Mouse (Mus musculus) right cerebral cortex, adult 2 months (tissue): ENCODE measurements at regions not wholly inside any gene's neighbourhood (a gene's known extent, or its start where the extent isn't known, plus 50 kb on each side); places are given as distances from the start of the nearest gene placed in this dataset.

ENCODE experiments used
- DNase-seq, 2 experiments: peaks; one replicate each; pipeline ENCODE4 v3.0.0; 2021 to 2022; ENCODE audit warnings: low spot score in 2 of 2

DNA sequence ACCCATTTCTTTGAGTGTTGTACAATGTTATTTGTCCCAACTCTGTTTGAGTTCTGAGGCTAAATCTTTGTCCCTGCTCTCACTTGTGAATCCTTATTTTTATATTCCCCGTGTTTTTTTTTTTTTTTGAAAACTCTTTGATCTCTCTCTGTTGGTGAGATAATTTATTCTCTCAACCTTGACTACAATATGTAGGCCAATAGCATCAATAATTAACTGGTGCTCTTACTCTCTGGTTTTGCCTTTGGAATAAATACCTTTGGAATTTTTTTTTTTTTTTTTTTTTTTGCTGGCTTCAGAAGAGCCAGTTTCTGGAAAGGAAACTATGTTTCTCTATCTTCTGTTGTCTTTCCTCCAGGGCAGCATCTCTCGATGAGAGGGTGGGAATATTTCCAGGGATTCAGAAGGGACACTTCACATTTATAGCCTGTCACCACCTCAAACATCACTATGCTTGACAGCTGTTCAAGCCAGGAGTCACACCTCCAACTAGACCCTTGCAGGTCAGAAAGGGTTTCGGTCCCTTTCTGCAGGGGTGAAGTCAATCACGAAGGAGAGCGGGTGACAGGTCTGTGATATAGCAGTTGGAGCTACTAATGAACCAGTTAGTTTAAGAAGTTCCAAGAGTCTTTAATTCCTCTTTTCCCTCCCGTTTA, 330.9 kb upstream of the Fam241a start:
- DNase-seq: no peak

DNA sequence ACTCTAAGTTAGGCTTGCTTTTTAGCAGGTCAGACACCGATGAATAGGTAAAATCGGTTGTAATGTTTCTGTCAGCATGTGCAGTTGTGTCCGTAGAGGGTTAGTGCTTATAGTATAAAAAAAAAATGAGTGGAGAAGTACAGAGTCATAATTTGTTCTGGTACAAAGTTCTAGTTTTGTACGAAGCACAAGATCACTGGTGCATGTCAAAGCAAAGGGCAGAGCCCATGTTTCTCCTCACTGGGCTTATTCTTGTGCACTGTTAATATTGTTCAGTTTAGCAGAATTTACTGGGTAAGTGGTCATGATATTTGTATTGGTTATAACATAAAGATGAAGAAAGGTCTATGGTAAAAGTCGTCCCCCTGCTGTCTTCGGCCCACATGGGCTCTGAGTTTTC, 330.4 kb upstream of the Fam241a start:
- no peak for DNase-seq

DNA sequence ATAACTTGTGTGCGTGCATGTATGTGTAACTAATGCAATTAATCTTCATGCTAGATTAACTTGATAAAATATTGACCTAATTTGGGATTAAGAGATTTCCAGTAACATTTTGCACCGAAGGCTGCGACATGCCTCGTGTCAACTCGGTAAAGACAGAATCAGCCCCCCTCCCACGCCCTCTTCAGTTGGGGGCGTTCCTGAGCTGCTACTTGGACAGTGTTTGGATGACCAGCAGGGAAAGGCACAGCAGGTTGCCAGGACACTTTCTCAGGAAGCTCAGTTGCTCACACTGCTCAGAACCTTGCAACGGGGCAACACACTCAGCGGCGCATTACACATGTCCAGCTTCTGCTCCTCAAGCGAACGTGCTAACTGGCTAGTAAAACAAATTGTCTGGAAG, 326.2 kb upstream of the Fam241a start:
- no peak for DNase-seq

DNA sequence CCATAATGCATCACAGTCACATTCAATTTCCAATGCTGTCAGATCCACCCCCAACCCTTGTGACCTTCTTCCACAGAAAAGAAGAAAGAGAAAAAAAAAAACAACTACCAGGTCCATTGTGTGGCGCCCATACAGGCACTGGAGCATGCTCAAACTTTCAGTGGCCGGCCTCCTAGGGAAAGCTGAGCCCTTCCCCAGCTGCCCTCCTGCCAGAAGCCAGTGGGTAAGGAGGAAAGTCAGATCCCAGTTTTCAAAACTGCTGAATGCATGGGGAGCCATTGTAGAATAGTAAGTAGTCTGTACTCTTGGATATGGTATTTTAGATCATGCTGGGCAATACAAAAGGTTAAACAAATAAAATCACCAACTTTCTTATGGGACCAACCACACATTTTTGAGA, 325.5 kb upstream of the Fam241a start:
- DNase-seq: no peak

DNA sequence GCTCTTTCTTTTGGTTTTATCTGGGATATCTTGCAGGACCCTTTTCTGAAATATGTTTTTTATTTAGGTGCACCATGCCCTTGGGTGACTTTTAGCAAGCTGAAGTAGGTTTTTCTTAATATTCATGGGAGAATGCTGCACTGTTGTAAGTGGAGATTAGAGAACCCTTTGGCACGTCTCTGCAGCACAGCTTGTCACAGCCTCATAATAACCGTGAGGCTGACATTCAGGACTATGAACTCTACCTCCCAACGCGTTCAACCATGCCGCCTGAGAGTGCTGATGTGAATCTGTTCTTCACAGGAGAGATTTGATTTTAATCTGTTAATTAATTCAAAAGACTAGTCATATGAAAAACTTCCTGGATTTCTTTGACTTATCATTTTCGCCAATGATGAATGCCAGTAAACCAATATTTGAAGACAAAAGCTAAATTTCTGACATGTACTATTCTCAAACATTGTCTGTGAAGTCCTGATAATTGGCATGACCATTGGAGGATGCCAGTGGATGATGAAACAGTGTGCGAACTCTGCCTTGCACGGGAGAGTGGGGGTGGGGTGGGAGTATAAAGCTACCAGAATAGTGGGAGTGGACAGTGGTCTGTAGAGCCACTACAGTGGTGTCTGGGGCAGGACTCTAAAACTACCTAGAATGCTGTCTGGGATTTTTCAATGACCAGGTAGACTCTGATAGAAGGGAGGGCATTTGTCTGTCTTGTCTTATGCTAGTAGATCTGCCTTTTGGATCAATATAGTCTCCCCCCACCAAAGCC, 324.8 kb upstream of the Fam241a start:
- no peak for DNase-seq

DNA sequence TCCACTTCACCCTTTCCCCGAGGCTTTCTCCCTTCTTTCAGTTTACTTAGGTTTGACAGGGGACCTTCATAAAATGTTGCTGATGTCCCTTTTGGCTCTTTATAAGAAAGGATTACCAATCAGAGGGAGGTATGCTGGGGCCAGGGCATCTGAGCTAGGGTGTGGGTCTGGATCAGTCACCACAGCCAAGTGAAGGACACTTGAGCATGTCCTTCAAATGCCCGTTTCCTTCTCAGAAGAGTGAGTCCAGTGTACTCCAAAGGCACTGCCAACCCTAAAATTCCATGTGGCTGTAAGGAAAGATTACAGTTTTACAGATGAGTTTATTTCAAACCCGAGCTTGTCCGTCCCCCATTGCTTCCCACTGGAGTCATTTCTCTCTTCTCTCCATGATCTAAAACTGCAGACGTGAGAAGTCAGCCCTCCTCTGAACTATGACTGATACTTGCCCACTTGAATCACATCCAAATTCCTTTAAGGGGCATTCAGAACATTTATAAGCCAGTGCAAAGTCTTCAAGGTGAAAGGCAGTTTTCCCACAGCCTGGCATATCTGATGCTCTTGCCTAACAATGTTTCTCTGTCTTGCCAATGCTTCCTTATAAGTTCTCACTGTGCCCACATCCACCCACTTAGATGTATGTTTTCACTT, 321.8 kb upstream of the Fam241a start:
- DNase-seq: no peak

DNA sequence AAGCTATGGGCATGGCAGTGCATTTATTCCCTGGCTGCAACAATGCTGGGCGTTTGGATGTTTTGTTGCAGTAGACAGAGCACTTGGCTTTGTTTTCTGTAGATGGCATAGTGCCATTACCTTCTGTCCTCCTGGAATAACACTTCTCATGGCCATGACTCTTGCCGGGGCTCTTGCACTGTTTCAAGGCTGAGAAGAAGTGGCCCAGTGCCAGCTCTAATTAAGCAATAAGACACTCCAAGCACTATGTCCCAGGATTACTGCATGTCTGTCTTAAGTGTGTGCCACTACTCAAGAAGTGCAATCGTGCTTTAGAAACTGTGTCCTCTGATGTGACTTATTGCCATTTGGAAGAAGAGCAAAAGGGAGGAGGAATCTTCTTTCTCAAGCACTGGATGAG, 316.1 kb upstream of the Fam241a start:
- no peak for DNase-seq

DNA sequence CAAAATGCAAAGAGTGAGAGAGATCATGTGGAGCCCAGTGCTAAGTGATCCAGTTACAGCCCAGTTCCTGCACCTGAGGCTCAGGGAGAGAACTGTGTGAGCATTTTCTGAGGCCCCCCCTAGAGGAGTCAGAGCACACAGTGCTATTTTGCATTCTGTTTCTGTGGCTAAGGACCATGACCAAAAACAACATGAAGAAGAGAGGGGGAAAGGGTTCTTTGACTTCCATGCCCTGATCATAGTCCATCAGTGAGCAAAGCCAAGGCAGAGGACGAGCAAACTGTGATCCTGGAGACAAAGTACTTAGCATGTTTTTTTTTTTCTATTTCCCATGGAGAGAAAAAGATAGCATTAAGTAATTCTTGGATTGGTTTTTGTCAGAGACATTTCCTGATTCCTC, 314.5 kb upstream of the Fam241a start:
- DNase-seq: no peak

DNA sequence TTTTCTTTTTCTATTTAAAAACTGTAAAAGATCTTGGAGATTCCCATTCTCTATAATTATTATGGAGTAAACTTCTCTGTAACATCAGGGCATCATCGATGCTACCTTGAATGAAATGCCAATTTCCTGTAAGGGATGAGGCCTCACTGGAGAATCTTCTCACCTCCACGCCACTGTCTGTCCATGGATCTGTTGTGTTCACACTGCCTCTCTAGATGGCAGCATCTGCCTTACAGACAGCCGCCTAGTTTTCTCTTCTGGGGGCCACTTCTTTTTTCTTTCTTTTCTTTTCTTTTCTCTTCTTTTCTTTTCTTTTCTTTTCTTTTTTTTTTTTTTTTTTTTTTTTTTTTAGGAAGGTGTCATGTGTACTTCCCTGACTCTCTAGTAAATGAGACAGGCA, 310.8 kb upstream of the Fam241a start:
- no peak for DNase-seq

DNA sequence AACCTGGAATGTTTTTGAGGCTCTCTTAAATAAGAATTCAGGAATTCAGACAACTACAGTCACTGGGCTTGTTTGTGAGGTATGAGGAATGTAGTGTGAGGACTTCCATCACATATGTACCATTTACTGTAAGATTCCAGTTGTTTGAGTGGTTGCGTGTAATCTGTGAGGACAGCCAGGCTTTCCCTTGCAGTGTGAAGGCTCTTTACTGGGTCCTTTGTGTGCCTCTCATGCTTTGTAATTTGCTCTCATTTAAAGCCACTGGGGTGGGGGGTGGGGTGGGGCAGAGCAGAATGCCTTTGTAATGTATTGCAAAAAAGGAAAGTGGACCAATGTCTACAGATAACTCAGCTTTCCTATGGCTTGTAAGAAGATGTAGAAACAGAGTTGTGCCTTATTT, 310.4 kb upstream of the Fam241a start:
- no peak for DNase-seq

DNA sequence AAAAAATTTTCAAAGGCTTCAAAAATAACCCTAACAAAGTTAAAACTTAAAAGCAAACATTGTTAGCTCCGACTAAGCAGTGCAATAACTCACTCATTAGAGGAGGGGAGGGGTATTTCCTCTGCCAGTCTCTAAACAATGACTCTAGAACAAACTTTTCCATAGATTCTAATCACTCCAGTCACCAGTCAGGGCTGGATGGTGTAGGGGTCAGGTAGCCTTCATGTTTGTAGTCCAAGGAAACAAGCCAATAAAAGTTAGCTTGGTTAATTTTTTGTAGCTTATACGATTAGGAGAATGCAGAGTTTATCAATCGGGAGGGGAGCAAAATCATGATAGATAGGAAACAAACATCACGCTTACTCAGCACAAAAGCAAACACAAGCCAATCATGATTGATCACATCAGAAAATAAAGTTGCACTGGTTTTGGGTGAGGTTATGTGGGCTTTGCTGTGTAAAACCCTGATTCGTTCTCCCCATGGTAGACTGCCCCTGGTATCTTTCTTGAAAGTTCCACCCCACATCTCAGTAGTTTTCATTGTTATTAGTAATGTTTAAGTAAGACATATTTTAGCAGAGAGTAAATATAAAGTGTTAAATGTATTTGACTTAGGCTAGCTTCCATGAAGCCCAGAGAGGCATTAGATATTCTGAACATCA, 304.6 kb upstream of the Fam241a start:
- no peak for DNase-seq

DNA sequence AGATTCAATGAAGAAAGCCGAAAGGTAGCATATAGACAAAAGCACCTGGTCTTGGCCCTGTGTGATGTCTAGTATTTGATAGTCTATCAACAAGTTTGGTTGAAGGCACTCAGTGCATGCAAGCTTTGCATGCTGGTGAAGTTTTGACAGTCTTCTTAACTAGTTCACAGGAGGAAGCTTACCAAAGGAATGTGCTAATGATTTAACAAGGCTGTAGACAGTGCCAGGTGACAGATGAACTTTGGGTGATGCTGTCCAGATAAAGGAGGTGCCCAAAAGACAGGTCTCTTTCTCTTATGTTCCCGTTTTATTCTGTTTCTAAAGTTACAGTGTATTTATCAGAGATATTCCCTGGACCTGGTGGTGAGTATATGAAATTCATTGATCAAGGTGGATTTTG, 303.3 kb upstream of the Fam241a start:
- no peak for DNase-seq

DNA sequence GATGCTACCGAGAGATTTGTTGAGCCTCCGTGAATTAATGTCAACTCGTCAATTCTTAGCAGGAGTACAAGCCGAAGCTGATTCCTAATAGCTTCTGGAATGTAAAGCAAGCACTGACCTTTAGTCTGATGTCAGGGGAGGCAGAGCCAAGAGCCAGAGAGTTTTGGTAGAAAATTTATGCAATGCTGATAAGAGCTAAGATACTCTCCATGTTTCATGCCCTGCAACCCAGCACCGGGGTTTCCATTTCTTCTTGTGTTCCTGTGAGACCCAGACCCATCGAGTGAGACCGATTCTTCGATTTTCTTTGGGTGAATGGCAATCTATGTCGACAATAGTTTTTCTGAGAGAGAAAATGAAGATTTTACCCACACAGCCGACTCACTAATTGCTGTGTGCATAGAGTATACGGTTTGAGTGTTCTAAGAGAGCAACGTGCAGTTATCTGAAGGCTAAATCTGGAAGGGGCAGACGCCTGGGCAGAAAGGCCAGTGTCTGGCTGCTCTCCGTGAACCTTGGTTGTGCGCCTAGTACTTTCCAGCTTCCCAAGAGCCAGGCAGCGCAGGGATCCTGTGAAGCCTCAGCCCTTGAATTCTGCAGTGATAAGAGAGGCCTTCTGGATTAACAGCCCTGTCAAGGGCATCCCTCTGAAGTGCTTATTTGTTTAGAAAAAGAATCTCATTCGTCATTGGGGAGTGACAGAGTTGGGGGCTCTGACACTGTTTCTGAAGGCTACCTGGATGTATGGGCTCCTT, 296.1 kb upstream of the Fam241a start:
- DNase-seq: no peak

DNA sequence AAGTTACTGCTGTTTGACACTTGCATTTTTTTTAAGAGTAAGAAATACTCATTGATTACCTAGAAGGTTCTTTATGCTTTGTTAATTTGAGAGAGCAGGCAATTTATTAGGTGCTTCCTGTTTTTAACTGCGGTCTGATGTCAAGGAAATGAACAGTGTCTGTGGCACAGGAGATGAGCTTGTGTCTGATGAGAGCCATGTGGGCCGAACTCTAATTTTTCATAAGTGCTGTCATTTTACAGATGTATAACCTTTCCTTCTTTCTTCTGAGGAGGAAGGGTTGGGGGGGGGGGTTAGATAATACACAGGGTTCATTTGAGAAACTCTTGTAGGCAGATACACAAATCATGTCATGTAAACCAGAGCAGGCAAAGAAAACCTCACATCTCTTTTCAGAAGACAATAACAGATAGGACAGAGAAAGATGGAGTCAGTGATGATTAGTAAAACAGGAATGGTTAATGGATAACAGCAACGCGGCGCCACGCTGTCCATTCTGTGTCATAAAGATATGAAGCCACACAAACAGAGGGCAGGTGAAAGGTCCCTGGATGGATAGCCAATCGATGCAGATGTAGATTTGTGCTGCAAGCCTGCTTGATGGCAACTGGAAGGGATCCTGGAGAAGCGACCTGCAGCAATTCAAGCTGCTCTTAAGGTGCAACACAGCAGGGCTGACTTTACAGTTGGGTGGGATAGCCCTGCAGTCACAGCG, 291.4 kb upstream of the Fam241a start:
- no peak for DNase-seq

DNA sequence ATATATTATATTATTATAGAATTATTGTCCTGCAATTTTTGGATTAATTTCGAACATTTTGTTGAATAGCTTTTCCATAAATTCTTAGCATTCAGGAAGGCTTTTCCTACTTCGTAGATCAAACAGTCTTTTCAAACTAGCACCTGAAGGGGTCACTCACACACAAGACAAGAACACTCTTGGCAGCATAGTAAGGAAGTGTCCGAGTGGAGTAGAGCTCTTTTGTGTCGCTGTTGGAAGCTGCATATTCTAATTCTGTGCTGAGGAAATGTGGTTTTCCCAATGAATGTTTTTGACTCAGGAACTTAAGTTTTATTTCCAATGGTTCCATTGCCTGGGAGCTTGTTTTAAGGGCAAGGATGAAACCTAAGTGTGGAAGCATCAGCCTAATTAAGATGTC, 290.2 kb upstream of the Fam241a start:
- DNase-seq: no peak

DNA sequence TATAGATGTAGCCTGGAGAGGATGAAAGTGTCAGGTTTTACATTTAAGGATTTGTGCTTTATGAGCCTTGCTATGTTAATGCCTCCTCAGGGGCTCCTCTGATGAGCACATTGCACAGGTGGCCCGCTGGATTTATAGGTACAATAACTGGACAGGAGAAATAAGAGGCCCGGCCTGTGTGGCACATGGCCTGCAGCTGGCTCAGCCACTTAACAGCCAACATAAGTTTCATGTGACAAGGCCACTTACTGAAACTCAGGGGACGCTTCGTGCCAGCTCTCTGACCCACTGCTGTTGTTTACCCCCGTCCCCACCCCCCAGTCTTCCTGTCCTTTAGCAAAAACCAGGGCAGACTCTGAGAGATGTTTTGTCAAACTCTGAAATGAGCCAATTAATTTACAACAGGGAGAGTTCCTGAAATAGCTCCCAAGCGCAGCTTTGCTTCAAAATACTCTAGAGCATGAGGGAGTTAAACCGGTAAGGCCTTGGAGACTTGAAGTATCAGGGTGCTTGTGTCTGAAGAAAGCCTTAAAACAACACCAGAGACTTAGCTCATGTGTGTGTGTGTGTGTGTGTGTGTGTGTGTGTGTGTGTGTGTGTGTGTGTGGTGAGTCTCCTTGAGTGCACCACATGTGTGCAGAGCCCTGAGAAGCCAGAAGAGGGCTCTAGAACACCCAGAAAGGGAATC, 285.2 kb upstream of the Fam241a start:
- no peak for DNase-seq

DNA sequence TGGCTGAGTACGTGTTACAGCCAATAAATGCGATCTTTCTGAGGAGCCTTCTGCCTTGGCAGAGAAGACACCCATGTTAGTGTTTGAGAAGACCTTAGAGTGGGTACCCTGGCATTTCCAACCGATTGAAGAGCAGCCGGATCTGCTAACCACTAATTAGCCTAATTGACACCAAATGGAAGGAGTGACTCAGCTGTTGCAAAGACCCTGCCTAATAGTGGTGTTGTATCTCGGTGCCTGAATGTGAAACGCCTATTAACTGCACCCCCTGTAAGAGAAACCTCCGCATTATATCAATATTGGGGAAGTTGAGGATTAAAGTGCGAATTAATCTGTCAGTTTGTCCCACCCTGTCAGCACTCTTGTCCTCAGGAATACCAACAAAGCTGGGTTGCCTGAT, 253.1 kb upstream of the Fam241a start:
- no peak for DNase-seq

DNA sequence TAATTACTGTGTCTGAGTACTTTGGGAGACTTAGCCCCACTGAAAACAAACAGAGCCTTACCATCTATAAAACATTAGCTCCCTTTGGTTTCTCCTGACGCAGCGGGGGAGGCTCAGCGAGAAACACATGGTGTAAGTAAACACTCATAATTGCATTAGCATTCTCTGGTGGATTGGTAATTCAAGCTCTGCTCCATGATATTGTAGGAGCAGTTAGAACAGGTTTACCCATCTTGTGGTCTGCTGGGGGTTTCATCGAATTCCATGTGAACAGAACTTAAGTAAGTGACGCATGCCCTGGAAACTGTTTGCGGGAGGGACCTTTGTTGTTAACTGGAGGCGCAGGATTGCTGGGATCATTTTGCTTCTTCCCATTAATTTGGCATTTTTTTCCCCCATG, 249.2 kb upstream of the Fam241a start:
- DNase-seq: no peak

DNA sequence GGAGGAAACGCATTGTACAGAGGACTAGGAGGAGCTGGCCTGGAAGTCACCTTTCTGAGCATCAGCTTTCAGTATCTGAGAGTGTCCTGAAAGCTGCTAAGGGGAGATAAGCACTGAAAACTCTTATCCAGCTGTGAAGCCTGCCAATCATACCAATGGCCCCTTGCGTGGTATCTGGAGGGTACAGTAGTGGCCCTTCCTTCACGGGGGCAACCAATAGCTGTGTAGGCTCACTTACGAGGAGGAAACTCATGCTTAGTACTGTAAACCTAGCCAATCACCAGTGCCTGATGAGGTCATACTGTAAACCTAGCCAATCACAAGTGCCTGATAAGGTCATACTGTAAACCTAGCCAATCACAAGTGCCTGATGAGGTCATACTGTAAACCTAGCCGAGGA, 231.7 kb upstream of the Fam241a start:
- no peak for DNase-seq

DNA sequence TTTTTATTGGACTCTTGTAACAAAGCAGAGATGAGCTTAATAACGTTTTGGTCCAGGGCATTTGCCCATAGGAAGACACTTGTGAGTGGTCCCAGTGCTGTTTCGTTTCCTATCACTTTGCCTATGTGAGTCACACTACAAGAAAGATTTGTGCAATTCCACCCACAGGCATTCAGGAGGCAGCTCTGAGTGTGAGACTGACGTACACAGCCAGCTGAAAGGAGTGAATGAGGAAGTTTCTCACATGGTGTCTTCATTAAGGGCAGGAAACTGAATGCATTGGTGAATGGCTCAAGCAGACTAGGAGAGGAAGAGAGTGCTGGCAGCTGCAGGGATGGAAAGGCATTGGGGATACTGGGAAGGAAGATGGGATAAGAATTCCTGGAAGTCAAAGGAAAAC, 230.5 kb upstream of the Fam241a start:
- peak in 1 of 2 experiments; percentile 16 for DNase-seq

DNA sequence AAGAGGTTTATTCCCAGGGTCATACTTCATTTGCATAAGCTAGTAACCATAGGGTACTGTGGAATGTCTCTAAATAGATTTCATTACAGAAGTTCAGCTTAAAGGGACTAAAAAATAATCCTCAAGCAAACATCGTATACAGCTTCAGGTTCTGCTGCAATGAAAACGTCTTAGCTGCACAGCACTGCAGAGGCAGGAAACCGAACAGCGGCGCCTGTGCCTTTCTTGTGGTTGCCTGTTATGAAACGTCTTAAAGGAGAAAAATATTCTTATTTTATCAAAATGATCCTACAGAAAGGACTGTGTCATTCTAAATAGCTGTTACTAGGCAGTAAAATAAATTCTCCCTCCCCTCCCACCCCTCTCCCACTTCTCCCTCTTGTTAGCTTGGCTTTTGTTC, 226.0 kb upstream of the Fam241a start:
- DNase-seq: no peak
